Mouse (Mus musculus) MEL (cell line): ENCODE results near the gene Ugt1a1. TPM values are rescaled to one million over a fixed set of nuclear protein-coding genes. Genes with fewer than 3 reads are reported as not detected.

Experiments
- DNase-seq: peaks from one replicate; pipeline ENCODE4 v3.0.0; 2011; ENCODE audit warnings: low read depth, low spot score
- H3K27ac ChIP-seq: 2 replicates; pipeline ENCODE4 v1.5.1; 2012; ENCODE audit warnings: low read depth, mild to moderate bottlenecking, control low read depth, low read length, moderate library complexity; ENCODE audit not compliant: control insufficient read depth
- H3K27me3 ChIP-seq, 2 experiments: fragments of 150-350 bp in 1 of 2; sonication (generic) in 1 of 2; 2 replicates each; pipeline ENCODE4 v1.6.1; 2012; ENCODE audit warnings: low read length in 2 of 2, mild to moderate bottlenecking in 2 of 2, improper control_type of control experiment in 1 of 2, moderate library complexity in 1 of 2; ENCODE audit not compliant: insufficient read depth in 2 of 2, control insufficient read depth in 1 of 2
- H3K36me3 ChIP-seq, 2 experiments: 2 replicates each; pipeline ENCODE4 v1.6.1; 2012 to 2014; ENCODE audit warnings: low read length in 2 of 2, improper control_type of control experiment in 1 of 2, inconsistent platforms in 1 of 2, mild to moderate bottlenecking in 1 of 2; ENCODE audit not compliant: insufficient read depth in 2 of 2, control insufficient read depth in 1 of 2
- H3K4me1 ChIP-seq, 2 experiments: fragments of 150-350 bp in 1 of 2; sonication (generic) in 1 of 2; 2 replicates each; pipeline ENCODE4 v1.6.1; 2012; ENCODE audit warnings: low read length in 2 of 2, improper control_type of control experiment in 1 of 2, mild to moderate bottlenecking in 1 of 2; ENCODE audit not compliant: insufficient read depth in 2 of 2, control insufficient read depth in 1 of 2
- H3K4me3 ChIP-seq, 2 experiments: fragments of 150-350 bp in 1 of 2; sonication (generic) in 1 of 2; 2 replicates each; pipeline ENCODE4 v1.5.1; 2012; ENCODE audit warnings: low read depth in 2 of 2, low read length in 2 of 2, mild to moderate bottlenecking in 2 of 2, moderate library complexity in 2 of 2, control low read depth in 1 of 2, improper control_type of control experiment in 1 of 2; ENCODE audit not compliant: control insufficient read depth in 1 of 2, insufficient read depth in 1 of 2
- H3K79me2 ChIP-seq: 2 replicates; pipeline ENCODE4 v1.6.1; 2012; ENCODE audit warnings: mild to moderate bottlenecking, low read length, moderate library complexity; ENCODE audit not compliant: control insufficient read depth, poor library complexity, insufficient read depth
- H3K9ac ChIP-seq: 2 replicates; pipeline ENCODE4 v1.6.1; 2012; ENCODE audit warnings: low read depth, mild to moderate bottlenecking, control low read depth, low read length, moderate library complexity; ENCODE audit not compliant: control insufficient read depth, poor library complexity, severe bottlenecking
- H3K9me3 ChIP-seq: fragments of 150-350 bp; sonication (generic); replicated peaks from 2 replicates; pipeline ENCODE4 v1.6.1; 2012; ENCODE audit warnings: mild to moderate bottlenecking, low read length, improper control_type of control experiment, moderate library complexity; ENCODE audit not compliant: insufficient read depth
- ELF1 ChIP-seq: IDR thresholded peaks from 2 replicates; pipeline ENCODE4 v1.6.1; 2014; ENCODE audit warnings: low read depth, mild to moderate bottlenecking, inconsistent platforms, low read length, improper control_type of control experiment, moderate library complexity
- EP300 ChIP-seq, 2 experiments: IDR thresholded peaks; 2 replicates each; pipeline ENCODE4 v1.6.1; 2011; ENCODE audit warnings: improper control_type of control experiment in 2 of 2, low read length in 2 of 2, low read depth in 1 of 2, mild to moderate bottlenecking in 1 of 2
- GABPA ChIP-seq: IDR thresholded peaks from 2 replicates; pipeline ENCODE4 v1.6.1; 2012; ENCODE audit warnings: low read depth, mild to moderate bottlenecking, inconsistent platforms, low read length, improper control_type of control experiment, moderate library complexity
- GATA1 ChIP-seq: IDR thresholded peaks from 2 replicates; pipeline ENCODE4 v1.6.1; 2011; ENCODE audit warnings: low read depth, low read length, improper control_type of control experiment
- HCFC1 ChIP-seq: IDR thresholded peaks from 2 replicates; pipeline ENCODE4 v1.6.1; 2012; ENCODE audit warnings: low read depth, mild to moderate bottlenecking, inconsistent platforms, low read length, improper control_type of control experiment, moderate library complexity
- MAFK ChIP-seq: IDR thresholded peaks from 2 replicates; pipeline ENCODE4 v1.6.1; 2011; ENCODE audit warnings: low read depth, mild to moderate bottlenecking, low read length, improper control_type of control experiment, borderline replicate concordance
- MAX ChIP-seq: IDR thresholded peaks from 2 replicates; pipeline ENCODE4 v1.6.1; 2011; ENCODE audit warnings: low read length, improper control_type of control experiment
- MAZ ChIP-seq: IDR thresholded peaks from 2 replicates; pipeline ENCODE4 v1.6.1; 2012; ENCODE audit warnings: low read depth, mild to moderate bottlenecking, inconsistent platforms, low read length, improper control_type of control experiment
- POLR2AphosphoS5 ChIP-seq: IDR thresholded peaks from 2 replicates; pipeline ENCODE4 v1.6.1; 2012; ENCODE audit warnings: low read depth, borderline replicate concordance, mild to moderate bottlenecking, inconsistent platforms, low read length, moderate library complexity, mixed read lengths
- RAD21 ChIP-seq: IDR thresholded peaks from 2 replicates; pipeline ENCODE4 v1.6.1; 2011; ENCODE audit warnings: mild to moderate bottlenecking, low read depth, low read length, improper control_type of control experiment
- SMC3 ChIP-seq: IDR thresholded peaks from 2 replicates; pipeline ENCODE4 v1.6.1; 2011; ENCODE audit warnings: low read depth, low read length, improper control_type of control experiment
- TAL1 ChIP-seq: IDR thresholded peaks from 2 replicates; pipeline ENCODE4 v1.6.1; 2012; ENCODE audit warnings: mild to moderate bottlenecking, inconsistent platforms, low read length, moderate library complexity, mixed read lengths
- USF1 ChIP-seq: IDR thresholded peaks from 2 replicates; pipeline ENCODE4 v1.6.1; 2014; ENCODE audit warnings: low read depth, mild to moderate bottlenecking, inconsistent platforms, low read length, improper control_type of control experiment, moderate library complexity
- ZC3H11A ChIP-seq: IDR thresholded peaks from 2 replicates; pipeline ENCODE4 v1.6.1; 2012; ENCODE audit warnings: low read depth, mild to moderate bottlenecking, inconsistent platforms, low read length, improper control_type of control experiment
- ZKSCAN1 ChIP-seq: IDR thresholded peaks from 2 replicates; pipeline ENCODE4 v1.6.1; 2012; ENCODE audit warnings: low read depth, mild to moderate bottlenecking, inconsistent platforms, low read length, improper control_type of control experiment, moderate library complexity
- polyA plus RNA-seq, 2 experiments: library from polyadenylated mRNA; stranded (reverse) in 1 of 2; unstranded in 1 of 2; fragments of >175 nt in 1 of 2; fragments of >200 nt in 1 of 2; gene quantifications; 2 replicates each; pipeline versions ENCODE4 v1.2.1 to v1.2.4; 2012; ENCODE audit warnings: low replicate concordance in 2 of 2, low read depth in 1 of 2; ENCODE audit not compliant: insufficient read length in 2 of 2, insufficient read depth in 1 of 2, missing spikeins in 1 of 2
- total RNA-seq: library from RNA; depleted of rRNA; stranded (reverse); fragments of 300-350 nt; gene quantifications from 2 replicates; pipeline ENCODE4 v1.2.3, GENCODE M21; 2012

Gene Ugt1a1
- total and polyA plus RNA-seq, 3 experiments = not detected

DNA sequence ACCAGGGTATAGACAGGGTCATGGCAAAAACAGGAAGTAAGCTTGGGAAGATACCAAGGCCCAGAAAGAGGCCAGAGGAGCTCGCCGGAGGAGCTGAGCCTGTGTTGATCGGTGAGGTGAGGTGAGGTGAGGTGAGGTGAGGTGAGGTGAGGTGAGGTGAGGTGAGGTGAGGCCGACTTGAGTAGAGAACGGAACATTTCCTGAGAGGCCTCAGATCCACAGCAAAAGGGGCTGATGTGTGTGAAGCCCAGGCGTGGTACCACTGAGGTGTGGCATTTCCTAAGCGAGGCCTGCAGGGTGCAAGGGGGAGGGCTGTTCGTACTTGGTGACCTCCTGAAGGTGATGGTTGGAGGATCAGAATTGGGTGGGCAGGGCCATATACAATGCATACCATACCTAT is 41.3 kb downstream of the Ugt1a1 start (continued):
- TF ChIP-seq MAZ = no peak
- TF ChIP-seq, all 39 proteins: peak for 0

DNA sequence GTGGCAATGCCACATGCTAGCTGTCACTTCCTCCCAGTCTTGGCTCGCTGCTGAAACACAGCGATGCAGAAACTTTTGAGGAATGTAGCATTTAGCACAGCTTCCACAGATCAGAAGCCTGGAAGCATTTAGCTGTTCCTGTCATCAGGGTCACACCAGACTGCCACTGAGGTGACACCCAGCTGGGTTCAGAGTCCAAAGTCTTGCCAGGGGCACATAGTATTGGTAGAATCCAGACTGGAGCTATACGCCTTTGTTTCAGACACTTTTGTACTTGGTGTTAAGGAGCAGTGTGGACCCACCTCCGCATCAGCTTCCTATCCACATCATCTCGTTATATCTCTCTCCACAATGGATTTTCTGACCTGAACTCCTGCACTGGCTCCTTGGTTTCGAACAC is 41.8 kb downstream of the Ugt1a1 start:
- Histone ChIP-seq H3K4me3 (no peak overlapping the region), H3K9me3 (no peaks in the 10 kb centered on the region)

DNA sequence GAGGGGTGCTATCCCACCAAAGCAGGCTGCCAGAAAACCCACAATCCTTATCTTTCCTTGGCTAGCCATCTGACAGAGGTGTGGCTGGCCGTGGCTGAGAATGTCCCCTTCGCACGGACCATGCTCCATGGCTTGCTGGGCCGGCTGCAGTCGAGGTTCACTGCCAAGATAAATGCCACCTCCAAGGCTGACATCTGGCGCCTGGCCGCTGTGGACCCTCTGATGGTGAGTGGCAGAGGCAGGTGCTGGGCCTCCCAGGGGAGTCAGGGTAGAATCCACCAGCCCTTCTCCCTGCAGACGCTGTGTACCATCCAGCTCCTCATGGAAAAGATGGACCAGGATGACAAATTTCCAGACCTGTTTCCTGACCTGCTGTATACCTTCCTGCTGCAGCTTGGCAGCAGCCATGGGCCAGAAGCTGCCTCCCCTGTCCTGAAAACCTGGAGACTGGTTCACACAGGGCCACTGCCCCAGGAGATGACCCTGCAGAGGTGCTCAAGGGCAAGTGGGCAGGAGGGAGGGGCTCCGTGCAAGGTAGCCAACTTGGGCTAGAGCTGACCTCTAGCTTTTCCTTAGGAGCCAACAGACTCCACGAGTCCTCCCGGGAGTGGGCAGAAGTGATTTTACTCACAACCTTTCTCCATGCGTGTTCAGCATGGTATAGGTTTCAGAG is 43.2 kb downstream of the Ugt1a1 start:
- no peaks in the 10 kb centered on the region for H3K9me3 ChIP-seq
- 0 out of 4 replicates have a peak, but pooled peaks cover 0 to 3% of the 10 kb centered on the region in 2 experiments for H3K4me1 ChIP-seq
- no peak overlapping the region for H3K9ac ChIP-seq
- DNase-seq = no peak
- H3K4me3 ChIP-seq = no peak overlapping the region
- H3K79me2 ChIP-seq = no peaks in the 10 kb centered on the region
- H3K36me3 ChIP-seq = no peaks in the 10 kb centered on the region
- TF ChIP-seq ZKSCAN1 (no peak), GABPA (no peak), ELF1 (no peak), HCFC1 (no peak), TAL1 (peak; percentile 8; the same call in 1 of the 2 replicates)
- no peaks in the 10 kb centered on the region for H3K27me3 ChIP-seq
- no peak overlapping the region for H3K27ac ChIP-seq

More for the DNA sequence above, 41.8 kb downstream of the Ugt1a1 start:
- Histone ChIP-seq H3K9ac (no peak overlapping the region), H3K27me3 (no peaks in the 10 kb centered on the region), H3K79me2 (no peaks in the 10 kb centered on the region), H3K4me1 (0 out of 4 replicates have a peak, but pooled peaks cover 0 to 3% of the 10 kb centered on the region in 2 experiments), H3K36me3 (no peaks in the 10 kb centered on the region), H3K27ac (no peak overlapping the region)
- TF ChIP-seq RAD21 (no peak), POLR2AphosphoS5 (no peak), SMC3 (no peak), USF1 (no peak), EP300 (IDR thresholded peaks at IDR 0.05; ENCODE audit: low read depth in 1 of 2, low read length in 2 of 2) (no peak), ZC3H11A (no peak), ELF1 (no peak), TAL1 (no peak), ZKSCAN1 (no peak), GATA1 (no peak), MAFK (no peak), MAX (no peak)
- DNase-seq = no peak
